Mouse (Mus musculus): ENCODE results near the gene Aoc3. TPM values are rescaled to one million over a fixed set of nuclear protein-coding genes. Genes with fewer than 3 reads are reported as not detected.

Aoc3 gene
- polyA plus RNA-seq, 1 experiment from 2014 or later = 0.04 TPM

DNA sequence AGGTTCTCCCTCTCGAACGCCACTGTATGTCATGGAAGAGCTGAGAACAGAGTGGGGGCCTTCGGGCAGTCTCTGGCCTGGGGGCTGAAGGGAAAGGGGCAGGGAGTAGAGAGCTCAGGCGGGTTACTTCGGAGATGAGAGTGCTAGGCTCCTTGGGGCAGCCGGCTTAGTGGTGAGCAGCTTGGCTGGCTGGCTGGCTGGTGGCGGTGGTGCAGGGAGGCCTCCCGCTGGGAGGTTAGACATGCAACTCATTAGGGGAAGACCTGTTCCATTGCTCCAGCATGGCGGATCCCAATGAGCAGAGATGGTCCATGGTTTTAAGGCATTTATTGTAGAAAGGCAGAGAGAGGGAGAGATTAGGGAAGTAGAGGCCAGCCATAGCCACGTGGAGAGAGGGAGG, 3.6 kb downstream of the Aoc3 start:
- Histone ChIP-seq H3K36me3 (no peaks in the 10 kb centered on the region), H3K4me3 (0 out of 2 replicates have a peak overlapping the region, but pooled peaks have one; percentile 3), H3K27me3 (ENCODE audit: low read depth, poor library complexity, severe bottlenecking) (no peaks in the 10 kb centered on the region), H3K4me1 (peaks cover 45% of the 10 kb centered on the region), H3K27ac (replicated peaks) (peak overlapping the region; percentile 71), H3K9me3 (replicated peaks) (no peaks in the 10 kb centered on the region)
- 23% methylated on average over 10 of the region's 10 CpGs for WGBS
- peak; percentile 57 for DNase-seq (ENCODE audit: low spot score)

GRCm38 (mm10) chr11:101334516-101334915, 4.1 kb downstream of the Aoc3 start:
- Histone ChIP-seq H3K4me3 (0 out of 2 replicates have a peak overlapping the region, but pooled peaks have one; percentile 3), H3K4me1 (peaks cover 45% of the 10 kb centered on the region), H3K27me3 (ENCODE audit: low read depth, poor library complexity, severe bottlenecking) (no peaks in the 10 kb centered on the region), H3K27ac (replicated peaks) (peak overlapping the region; percentile 71), H3K9me3 (replicated peaks) (no peaks in the 10 kb centered on the region), H3K36me3 (no peaks in the 10 kb centered on the region)
- peak; percentile 75 for DNase-seq (ENCODE audit: low spot score)
- WGBS = 4% methylated on average over 6 of the region's 6 CpGs

- Histone ChIP-seq H3K27me3 (ENCODE audit: low read depth, poor library complexity, severe bottlenecking) (no peaks in the 10 kb centered on the region), H3K27ac (replicated peaks) (no peak overlapping the region), H3K9me3 (replicated peaks) (no peaks in the 10 kb centered on the region), H3K4me3 (no peak overlapping the region), H3K36me3 (no peaks in the 10 kb centered on the region), H3K4me1 (peaks cover 42% of the 10 kb centered on the region)
- DNase-seq (ENCODE audit: low spot score) = no peak
- 86% methylated on average over 9 of the region's 9 CpGs for WGBS
Observed at GRCm38 (mm10) chr11:101335685-101336084, 5.3 kb downstream of the Aoc3 start.

GRCm38 (mm10) chr11:101338123-101338760, 7.8 kb downstream of the Aoc3 start:
- peak; percentile 68 for DNase-seq (ENCODE audit: low spot score)
- 2% methylated on average over 9 of the region's 9 CpGs for WGBS
- H3K36me3 ChIP-seq = no peaks in the 10 kb centered on the region

DNA sequence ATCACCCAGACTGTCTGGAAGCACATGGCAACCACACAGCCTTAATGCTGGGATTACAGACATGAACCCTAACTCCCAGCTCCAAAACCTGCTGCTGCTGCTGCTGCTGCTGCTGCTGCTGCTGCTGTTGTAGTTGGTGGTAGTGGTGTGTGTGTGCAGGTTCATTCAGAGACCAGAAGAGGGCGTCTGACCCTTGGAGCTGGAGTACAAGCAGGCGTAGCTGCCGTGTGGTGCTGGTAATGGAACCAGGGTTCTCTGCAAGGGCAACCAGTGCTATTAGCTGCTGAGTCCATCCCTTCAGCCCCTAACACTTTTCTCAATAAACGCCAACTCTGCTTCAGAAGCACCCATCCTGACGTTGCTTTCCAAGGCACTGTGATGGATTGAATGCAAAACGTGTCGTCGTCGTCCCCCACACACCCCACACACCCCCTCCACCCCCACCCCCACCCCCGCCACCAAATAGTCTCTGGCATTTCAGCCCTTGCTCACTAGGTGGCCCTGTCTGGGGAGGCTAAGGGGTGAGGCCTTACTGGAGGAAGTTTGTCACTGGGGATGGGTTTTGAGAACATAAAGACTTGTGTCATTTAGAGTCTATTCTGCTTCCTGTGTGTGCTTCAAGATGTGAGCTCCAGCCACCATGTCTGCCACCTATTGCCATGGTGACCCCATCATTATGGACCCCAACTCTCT, 16.8 kb downstream of the Aoc3 start:
- no peaks in the 10 kb centered on the region for H3K27me3 ChIP-seq (ENCODE audit: low read depth, poor library complexity, severe bottlenecking)
- WGBS = 80% methylated on average over 10 of the region's 10 CpGs
- peaks cover 7% of the 10 kb centered on the region; the same call in 1 of the 2 replicates for H3K4me1 ChIP-seq
- H3K36me3 ChIP-seq = no peaks in the 10 kb centered on the region
- peaks cover 4% of the 10 kb centered on the region; the same call in 1 of the 2 replicates for H3K9me3 ChIP-seq (replicated peaks)
- H3K27ac ChIP-seq (replicated peaks) = no peak overlapping the region
- H3K4me3 ChIP-seq = no peak overlapping the region
- DNase-seq (ENCODE audit: low spot score) = no peak

More at GRCm38 (mm10) chr11:101338123-101338760, 7.8 kb downstream of the Aoc3 start:
- Histone ChIP-seq H3K9me3 (replicated peaks) (no peaks in the 10 kb centered on the region), H3K4me1 (peaks cover 40% of the 10 kb centered on the region), H3K27ac (replicated peaks) (peak overlapping the region; percentile 77), H3K4me3 (peak overlapping the region; percentile 55), H3K27me3 (ENCODE audit: low read depth, poor library complexity, severe bottlenecking) (no peaks in the 10 kb centered on the region)

GRCm38 (mm10) chr11:101348774-101349173, 18.4 kb downstream of the Aoc3 start:
- Histone ChIP-seq H3K4me3 (no peak overlapping the region), H3K36me3 (no peaks in the 10 kb centered on the region), H3K9me3 (replicated peaks) (peaks cover 4% of the 10 kb centered on the region; the same call in 1 of the 2 replicates), H3K27me3 (ENCODE audit: low read depth, poor library complexity, severe bottlenecking) (no peaks in the 10 kb centered on the region), H3K27ac (replicated peaks) (no peak overlapping the region), H3K4me1 (peaks cover 8% of the 10 kb centered on the region; the same call in 1 of the 2 replicates)
- no peak for DNase-seq (ENCODE audit: low spot score)
- WGBS = 76% methylated on average over 7 of the region's 7 CpGs

GRCm38 (mm10) chr11:101349216-101349615, 18.8 kb downstream of the Aoc3 start:
- 84% methylated on average over 3 of the region's 3 CpGs for WGBS
- no peak for DNase-seq (ENCODE audit: low spot score)
- no peak overlapping the region for H3K27ac ChIP-seq (replicated peaks)

GRCm38 (mm10) chr11:101351100-101351720, 20.8 kb downstream of the Aoc3 start:
- H3K36me3 ChIP-seq = no peaks in the 10 kb centered on the region
- H3K27ac ChIP-seq (replicated peaks) = no peak overlapping the region
- no peaks in the 10 kb centered on the region for H3K27me3 ChIP-seq (ENCODE audit: low read depth, poor library complexity, severe bottlenecking)
- no peak for DNase-seq (ENCODE audit: low spot score)
- peaks cover 4% of the 10 kb centered on the region; the same call in 1 of the 2 replicates for H3K9me3 ChIP-seq (replicated peaks)
- peaks cover 12% of the 10 kb centered on the region; the same call in 1 of the 2 replicates for H3K4me1 ChIP-seq
- no peak overlapping the region for H3K4me3 ChIP-seq
- 64% methylated on average over 11 of the region's 11 CpGs for WGBS

More at GRCm38 (mm10) chr11:101349216-101349615, 18.8 kb downstream of the Aoc3 start:
- Histone ChIP-seq H3K36me3 (no peaks in the 10 kb centered on the region), H3K4me3 (no peak overlapping the region), H3K27me3 (ENCODE audit: low read depth, poor library complexity, severe bottlenecking) (no peaks in the 10 kb centered on the region), H3K4me1 (peaks cover 8% of the 10 kb centered on the region; the same call in 1 of the 2 replicates), H3K9me3 (replicated peaks) (peaks cover 4% of the 10 kb centered on the region; the same call in 1 of the 2 replicates)

GRCm38 (mm10) chr11:101351721-101352111, 21.3 kb downstream of the Aoc3 start:
- WGBS = 74% methylated on average over 3 of the region's 3 CpGs
- no peak overlapping the region for H3K4me3 ChIP-seq
- no peak for DNase-seq (ENCODE audit: low spot score)
- no peaks in the 10 kb centered on the region for H3K36me3 ChIP-seq
- no peak overlapping the region for H3K27ac ChIP-seq (replicated peaks)
- no peaks in the 10 kb centered on the region for H3K27me3 ChIP-seq (ENCODE audit: low read depth, poor library complexity, severe bottlenecking)
- peaks cover 4% of the 10 kb centered on the region; the same call in 1 of the 2 replicates for H3K9me3 ChIP-seq (replicated peaks)
- peaks cover 12% of the 10 kb centered on the region; the same call in 1 of the 2 replicates for H3K4me1 ChIP-seq

- Histone ChIP-seq H3K36me3 (no peaks in the 10 kb centered on the region), H3K4me1 (peaks cover 12% of the 10 kb centered on the region; the same call in 1 of the 2 replicates), H3K27ac (replicated peaks) (no peak overlapping the region), H3K4me3 (no peak overlapping the region), H3K9me3 (replicated peaks) (peaks cover 4% of the 10 kb centered on the region; the same call in 1 of the 2 replicates), H3K27me3 (ENCODE audit: low read depth, poor library complexity, severe bottlenecking) (no peaks in the 10 kb centered on the region)
- no peak for DNase-seq (ENCODE audit: low spot score)
- 89% methylated on average over 12 of the region's 12 CpGs for WGBS
Observed at GRCm38 (mm10) chr11:101353436-101353835, 23.0 kb downstream of the Aoc3 start.

DNA sequence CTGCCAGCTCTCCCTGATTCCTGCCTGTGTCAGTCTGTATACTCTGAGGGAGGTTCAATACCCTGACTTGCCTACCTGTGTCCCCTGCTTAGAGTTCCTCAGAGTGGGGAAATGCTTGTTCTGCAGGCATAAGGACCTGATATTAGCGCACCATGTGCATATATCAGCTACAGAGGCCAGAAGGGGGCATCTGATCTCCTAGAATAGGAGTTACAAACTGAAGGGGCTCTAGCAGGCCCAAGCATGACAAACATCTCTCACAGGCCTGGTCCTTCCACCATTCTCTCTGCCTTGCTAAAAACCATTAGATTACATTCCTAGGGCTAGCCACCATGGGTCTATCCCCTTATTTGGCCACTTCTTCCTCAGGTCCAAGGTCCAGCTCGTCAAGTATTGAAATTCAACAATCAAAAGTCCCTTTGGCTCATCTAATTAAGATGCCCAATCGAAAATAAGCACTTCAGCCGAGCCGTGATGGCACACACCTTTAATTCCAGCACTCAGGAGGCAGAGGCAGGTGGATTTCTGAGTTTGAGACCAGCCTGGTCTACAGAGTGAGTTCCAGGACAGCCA, 24.1 kb downstream of the Aoc3 start:
- Histone ChIP-seq H3K27me3 (ENCODE audit: low read depth, poor library complexity, severe bottlenecking) (no peaks in the 10 kb centered on the region), H3K4me3 (no peak overlapping the region), H3K27ac (replicated peaks) (no peak overlapping the region), H3K4me1 (peaks cover 12% of the 10 kb centered on the region; the same call in 1 of the 2 replicates), H3K9me3 (replicated peaks) (peaks cover 4% of the 10 kb centered on the region; the same call in 1 of the 2 replicates), H3K36me3 (no peaks in the 10 kb centered on the region)
- 89% methylated on average over 5 of the region's 5 CpGs for WGBS
- no peak for DNase-seq (ENCODE audit: low spot score)

- Histone ChIP-seq H3K27ac (replicated peaks) (no peak overlapping the region), H3K9me3 (replicated peaks) (no peaks in the 10 kb centered on the region), H3K4me1 (peaks cover 11% of the 10 kb centered on the region; the same call in 1 of the 2 replicates), H3K36me3 (no peaks in the 10 kb centered on the region), H3K27me3 (ENCODE audit: low read depth, poor library complexity, severe bottlenecking) (no peaks in the 10 kb centered on the region), H3K4me3 (no peak overlapping the region)
- WGBS = 88% methylated on average over 2 of the region's 2 CpGs
- no peak for DNase-seq (ENCODE audit: low spot score)
Observed at GRCm38 (mm10) chr11:101355916-101356315, 25.5 kb downstream of the Aoc3 start.

All from midbrain, embryonic 10.5 days (tissue).